Mouse (Mus musculus): ENCODE results near the gene Slc22a17. TPM values are rescaled to one million over a fixed set of nuclear protein-coding genes. Genes with fewer than 3 reads are reported as not detected.

The Slc22a17 gene
- polyA plus RNA-seq, 1 experiment from 2014 or later: 46.0 TPM

MicroRNA genes within 50 kb of the gene (microRNA counts, 519-probe panel; counts per million panel counts)
- 1,363 counts per million, percentile 7 among the panel's probes with 10 or more counts for microRNA mmu-miR-208a

Small RNAs within 50 kb of the gene (microRNA-seq; reads per million reads assigned to microRNA genes)
- gene Mir208a: 1.8 reads per million

Other genes starting within 250 kb of the Slc22a17 start
- 111 and 114 TPM in 2 replicates for gene 1700123O20Rik, start 226.9 kb downstream of the Slc22a17 start, polyA plus RNA-seq (2014; fragmentation: Nextera tagmentation; extraction: Ambion mirVana)
- gene Acin1, start 226.2 kb downstream of the Slc22a17 start, polyA plus RNA-seq (2014; fragmentation: Nextera tagmentation; extraction: Ambion mirVana): 141 and 160 TPM in 2 replicates
- 0.25 and 0.34 TPM in 2 replicates for gene Gm29776, start 214.3 kb downstream of the Slc22a17 start, polyA plus RNA-seq (2014; fragmentation: Nextera tagmentation; extraction: Ambion mirVana)
- not detected in 2 replicates for gene Cebpe, start 201.0 kb downstream of the Slc22a17 start, polyA plus RNA-seq (2014; fragmentation: Nextera tagmentation; extraction: Ambion mirVana)
- gene Slc7a8, start 131.2 kb downstream of the Slc22a17 start, polyA plus RNA-seq (2014; fragmentation: Nextera tagmentation; extraction: Ambion mirVana): 0.75 and 1.1 TPM in 2 replicates
- not detected in 2 replicates for gene Rnf212b, start 99.0 kb downstream of the Slc22a17 start, polyA plus RNA-seq (2014; fragmentation: Nextera tagmentation; extraction: Ambion mirVana)
- 12.8 and 17.7 TPM in 2 replicates for gene Homez, start 42.2 kb downstream of the Slc22a17 start, polyA plus RNA-seq (2014; fragmentation: Nextera tagmentation; extraction: Ambion mirVana)
- 0.37 and 0.51 TPM in 2 replicates for gene Ppp1r3e, start 35.6 kb downstream of the Slc22a17 start, polyA plus RNA-seq (2014; fragmentation: Nextera tagmentation; extraction: Ambion mirVana)
- gene Bcl2l2, start 29.8 kb downstream of the Slc22a17 start, polyA plus RNA-seq (2014; fragmentation: Nextera tagmentation; extraction: Ambion mirVana): 2.1 and 2.2 TPM in 2 replicates
- 0.56 TPM in 1 of 2 replicates, not detected in the other for gene Gm20521, start 29.7 kb downstream of the Slc22a17 start, polyA plus RNA-seq (2014; fragmentation: Nextera tagmentation; extraction: Ambion mirVana)
- gene Pabpn1, start 20.6 kb downstream of the Slc22a17 start, polyA plus RNA-seq (2014; fragmentation: Nextera tagmentation; extraction: Ambion mirVana): 158 and 177 TPM in 2 replicates
- 42.7 and 44.6 TPM in 2 replicates for gene Efs, start 13.0 kb upstream of the Slc22a17 start, polyA plus RNA-seq (2014; fragmentation: Nextera tagmentation; extraction: Ambion mirVana)
- not detected in 2 replicates for gene Il25, start 19.6 kb upstream of the Slc22a17 start, polyA plus RNA-seq (2014; fragmentation: Nextera tagmentation; extraction: Ambion mirVana)
- gene Cmtm5, start 23.1 kb upstream of the Slc22a17 start, polyA plus RNA-seq (2014; fragmentation: Nextera tagmentation; extraction: Ambion mirVana): 1.8 and 3.2 TPM in 2 replicates
- 0.77 and 1.7 TPM in 2 replicates for gene Myh6, start 53.8 kb upstream of the Slc22a17 start, polyA plus RNA-seq (2014; fragmentation: Nextera tagmentation; extraction: Ambion mirVana)
- gene Gm17428, start 63.8 kb upstream of the Slc22a17 start, polyA plus RNA-seq (2014; fragmentation: Nextera tagmentation; extraction: Ambion mirVana): not detected in 2 replicates
- gene Myh7, start 81.5 kb upstream of the Slc22a17 start, polyA plus RNA-seq (2014; fragmentation: Nextera tagmentation; extraction: Ambion mirVana): 0.92 and 1.5 TPM in 2 replicates
- 99.5 and 100 TPM in 2 replicates for gene Ngdn, start 102.3 kb upstream of the Slc22a17 start, polyA plus RNA-seq (2014; fragmentation: Nextera tagmentation; extraction: Ambion mirVana)
- 4.8 and 5.5 TPM in 2 replicates for gene Zfhx2, start 179.2 kb upstream of the Slc22a17 start, polyA plus RNA-seq (2014; fragmentation: Nextera tagmentation; extraction: Ambion mirVana)
- gene Thtpa, start 181.7 kb upstream of the Slc22a17 start, polyA plus RNA-seq (2014; fragmentation: Nextera tagmentation; extraction: Ambion mirVana): 22.3 and 23.1 TPM in 2 replicates
- gene Ap1g2, start 193.5 kb upstream of the Slc22a17 start, polyA plus RNA-seq (2014; fragmentation: Nextera tagmentation; extraction: Ambion mirVana): 9.9 and 10.6 TPM in 2 replicates
- 0.17 and 0.18 TPM in 2 replicates for gene Jph4, start 203.8 kb upstream of the Slc22a17 start, polyA plus RNA-seq (2014; fragmentation: Nextera tagmentation; extraction: Ambion mirVana)

Measured in limb, embryonic 11.5 days (tissue).